Mouse (Mus musculus): ENCODE measurements around the gene Tdrd7.

DNA sequence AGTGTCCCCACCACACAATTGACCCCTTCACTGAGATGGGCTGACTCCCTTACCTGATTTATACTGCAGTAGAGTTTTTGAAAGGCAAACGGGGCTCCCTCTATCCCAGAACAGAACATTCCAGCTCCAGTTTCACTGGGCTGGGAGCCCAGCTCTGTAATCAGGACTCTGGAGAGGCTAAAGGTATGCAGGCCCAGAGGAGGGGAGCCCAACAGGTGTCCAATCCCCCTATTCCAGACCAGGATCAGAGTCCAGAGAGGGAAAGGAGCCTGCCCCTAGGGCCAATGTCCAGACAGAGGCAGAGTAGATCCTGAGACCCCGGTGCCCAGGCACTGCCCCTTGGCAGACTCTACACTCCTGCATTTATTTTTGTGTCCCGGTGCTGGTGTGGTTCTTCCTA, 99.8 kb downstream of the Tdrd7 start:
- TF ChIP-seq ZNF384 (IDR thresholded peaks at IDR 0.05; ENCODE audit: low read depth, low read length): no peak
- no peak for TF ChIP-seq ZC3H11A (IDR thresholded peaks at IDR 0.05; ENCODE audit: borderline replicate concordance, low read depth, low read length)
